Mouse (Mus musculus) midbrain, embryonic 16.5 days (tissue): Measurements from ENCODE around the gene Lonp1. TPM values are rescaled to one million over a fixed set of nuclear protein-coding genes. Genes with fewer than 3 reads are reported as not detected.
"Not testable (repeated sequence)": the region's sequence is repeated elsewhere in the genome, so short reads cannot be mapped to it uniquely, and the experiment has no call there.

Source experiments
- ATAC-seq: fragments of 200-750 bp; cut with Nextera tagmentation; 2 replicates; pipeline ENCODE4 v1.8.0; 2017; ENCODE audit warnings: moderate TSS enrichment
- H3K27ac ChIP-seq: fragments of 300-500 bp; sonication (generic); 2 replicates; pipeline ENCODE4 v1.5.1; 2014; ENCODE audit warnings: mild to moderate bottlenecking, low read length, mixed read lengths
- H3K27me3 ChIP-seq: fragments of 300-500 bp; sonication (generic); 2 replicates; pipeline ENCODE4 v1.6.1; 2014; ENCODE audit warnings: low read depth, low read length, mixed read lengths; ENCODE audit not compliant: control insufficient read depth, insufficient read depth
- H3K36me3 ChIP-seq: fragments of 300-500 bp; sonication (generic); 2 replicates; pipeline ENCODE4 v1.6.1; 2014; ENCODE audit warnings: mild to moderate bottlenecking, low read length, moderate library complexity, mixed read lengths; ENCODE audit not compliant: control insufficient read depth, insufficient read depth
- H3K4me1 ChIP-seq: fragments of 300-500 bp; sonication (generic); 2 replicates; pipeline ENCODE4 v1.6.1; 2014; ENCODE audit warnings: mild to moderate bottlenecking, low read length, mixed read lengths; ENCODE audit not compliant: control insufficient read depth, insufficient read depth
- H3K4me2 ChIP-seq: fragments of 300-500 bp; sonication (generic); 2 replicates; pipeline ENCODE4 v1.6.1; 2014; ENCODE audit warnings: mild to moderate bottlenecking, low read length, mixed read lengths
- H3K4me3 ChIP-seq: fragments of 300-500 bp; sonication (generic); 2 replicates; pipeline ENCODE4 v1.5.1; 2014; ENCODE audit warnings: low read depth, mild to moderate bottlenecking, low read length, moderate library complexity, mixed read lengths
- H3K9ac ChIP-seq: fragments of 300-500 bp; sonication (generic); 2 replicates; pipeline ENCODE4 v1.6.1; 2014; ENCODE audit warnings: low read depth, low read length, mixed read lengths
- H3K9me3 ChIP-seq: fragments of 300-500 bp; sonication (generic); replicated peaks from 2 replicates; pipeline ENCODE4 v1.6.1; 2014; ENCODE audit warnings: mild to moderate bottlenecking, low read length, mixed read lengths; ENCODE audit not compliant: control insufficient read depth, poor library complexity, severe bottlenecking
- WGBS: fragments of 180-500 bp; shearing (Covaris S2); extraction: QIAGEN DNeasy Blood & Tissue Kit; methylation state at CpG from one replicate; pipeline ENCODE4 v1.1.7; 2014; 5-methylcytosine and 5-hydroxymethylcytosine counted together
- polyA plus RNA-seq: library from polyadenylated mRNA; unstranded; fragments of >200 nt; fragmentation: Nextera tagmentation; extraction: Ambion mirVana; gene quantifications from 2 replicates; pipeline ENCODE4 v1.2.1, GENCODE M21; 2015

Gene Lonp1
- polyA plus RNA-seq, 1 experiment from 2014 or later, result 42.8 TPM

- H3K9ac ChIP-seq, H3K27me3 ChIP-seq, H3K9me3 ChIP-seq, ATAC-seq, H3K36me3 ChIP-seq, H3K4me2 ChIP-seq, H3K4me3 ChIP-seq, H3K27ac ChIP-seq: not testable (repeated sequence)
- peaks cover 16% of the 10 kb centered on the region for H3K4me1 ChIP-seq
- WGBS, result 90% methylated on average over 26 of the region's 27 CpGs
Measured at GRCm38 (mm10) chr17:56629800-56630781, 3.4 kb upstream of the Lonp1 start.

- H3K36me3 ChIP-seq, result no peaks in the 10 kb centered on the region
- H3K9ac ChIP-seq, result peak within 1 kb of the TSS; percentile 87
- peak within 1 kb of the TSS; percentile 82 for H3K4me3 ChIP-seq
- peaks cover 19% of the 10 kb centered on the region for H3K4me1 ChIP-seq
- H3K9me3 ChIP-seq, result no peaks in the 10 kb centered on the region
- no peaks in the 10 kb centered on the region for H3K27me3 ChIP-seq
- peak; percentile 70 for ATAC-seq
- peak within 1 kb of the TSS; percentile 81 for H3K27ac ChIP-seq
- 7% methylated on average over 26 of the region's 26 CpGs for WGBS
- peak within 1 kb of the TSS; percentile 87 for H3K4me2 ChIP-seq
Measured at GRCm38 (mm10) chr17:56627530-56628277, 1.0 kb upstream of the Lonp1 start, which contains the start of gene Catsperd. Gene Catsperd (plus strand): TSS chr17:56628143.

- Histone ChIP-seq H3K4me1 (peaks cover 19% of the 10 kb centered on the region), H3K9me3 (no peaks in the 10 kb centered on the region), H3K9ac (peak overlapping the region; percentile 87), H3K4me3 (peak overlapping the region; percentile 82), H3K4me2 (peak overlapping the region; percentile 87), H3K27ac (peak overlapping the region; percentile 81), H3K27me3 (no peaks in the 10 kb centered on the region), H3K36me3 (peaks cover 10% of the 10 kb centered on the region)
- no peak; the same call in 1 of the 2 replicates for ATAC-seq
- 1% methylated on average over 32 of the region's 32 CpGs for WGBS
Measured at GRCm38 (mm10) chr17:56626260-56626659, 427 bp downstream of the Lonp1 start.

- Histone ChIP-seq H3K27ac (no peak overlapping the region), H3K27me3 (no peaks in the 10 kb centered on the region), H3K4me1 (peaks cover 19% of the 10 kb centered on the region), H3K36me3 (peaks cover 16% of the 10 kb centered on the region), H3K9me3 (no peaks in the 10 kb centered on the region), H3K4me2 (peak overlapping the region; percentile 87), H3K9ac (no peak overlapping the region), H3K4me3 (no peak overlapping the region)
- 78% methylated on average over 3 of the region's 3 CpGs for WGBS
- no peak for ATAC-seq
Measured at GRCm38 (mm10) chr17:56625495-56625894, 1.2 kb downstream of the Lonp1 start.

- ATAC-seq, result no peak
- Histone ChIP-seq H3K27me3 (no peaks in the 10 kb centered on the region), H3K4me2 (no peak overlapping the region), H3K9me3 (no peaks in the 10 kb centered on the region), H3K9ac (no peak overlapping the region), H3K27ac (no peak overlapping the region), H3K36me3 (peaks cover 49% of the 10 kb centered on the region), H3K4me1 (peaks cover 10% of the 10 kb centered on the region), H3K4me3 (no peak overlapping the region)
- 92% methylated on average over 8 of the region's 8 CpGs for WGBS
Measured at GRCm38 (mm10) chr17:56617628-56618027, 9.1 kb downstream of the Lonp1 start.

GRCm38 (mm10) chr17:56616725-56617124, 10.0 kb downstream of the Lonp1 start:
- no peaks in the 10 kb centered on the region for H3K27me3 ChIP-seq
- ATAC-seq, result no peak
- WGBS, result 82% methylated on average over 3 of the region's 3 CpGs
- peaks cover 42% of the 10 kb centered on the region for H3K36me3 ChIP-seq
- no peak overlapping the region for H3K4me3 ChIP-seq
- H3K9ac ChIP-seq, result no peak overlapping the region
- H3K27ac ChIP-seq, result no peak overlapping the region
- H3K4me1 ChIP-seq, result peaks cover 10% of the 10 kb centered on the region
- no peaks in the 10 kb centered on the region for H3K9me3 ChIP-seq
- H3K4me2 ChIP-seq, result no peak overlapping the region

- Histone ChIP-seq H3K9ac (no peak overlapping the region), H3K36me3 (peaks cover 36% of the 10 kb centered on the region), H3K4me3 (no peak overlapping the region), H3K9me3 (no peaks in the 10 kb centered on the region), H3K4me1 (peaks cover 10% of the 10 kb centered on the region), H3K27me3 (no peaks in the 10 kb centered on the region), H3K4me2 (no peak overlapping the region), H3K27ac (no peak overlapping the region)
- no peak for ATAC-seq
- 91% methylated on average over 4 of the region's 4 CpGs for WGBS
Measured at GRCm38 (mm10) chr17:56615792-56616191, 10.9 kb downstream of the Lonp1 start.

GRCm38 (mm10) chr17:56615136-56615784, 11.4 kb downstream of the Lonp1 start:
- Histone ChIP-seq H3K4me1 (peaks cover 14% of the 10 kb centered on the region), H3K9ac (peak overlapping the region; percentile 77; the same call in 1 of the 2 replicates), H3K9me3 (no peaks in the 10 kb centered on the region), H3K4me3 (no peak overlapping the region), H3K27ac (no peak overlapping the region), H3K36me3 (peaks cover 31% of the 10 kb centered on the region), H3K27me3 (no peaks in the 10 kb centered on the region), H3K4me2 (no peak overlapping the region)
- ATAC-seq, result no peak
- WGBS, result 91% methylated on average over 11 of the region's 11 CpGs
